Mouse (Mus musculus) intestine, postnatal 0 days (tissue): ENCODE results near the gene Mphosph9. TPM values are rescaled to one million over a fixed set of nuclear protein-coding genes. Genes with fewer than 3 reads are reported as not detected.
A peak's percentile ranks its signal among the peaks of the same experiment; 100 is the strongest.

Experiments
- ATAC-seq: fragments of 200-750 bp; cut with Nextera tagmentation; 2 replicates; pipeline ENCODE4 v1.8.0; 2017; ENCODE audit warnings: mild to moderate bottlenecking, moderate TSS enrichment, moderate library complexity
- H3K27ac ChIP-seq: fragments of 300-500 bp; sonication (generic); 2 replicates; pipeline ENCODE4 v1.5.1; 2014; ENCODE audit warnings: mild to moderate bottlenecking, low read depth, low read length, moderate library complexity
- H3K27me3 ChIP-seq: fragments of 300-500 bp; sonication (generic); replicated peaks from 2 replicates; pipeline ENCODE4 v1.6.1; 2014; ENCODE audit warnings: low read length, mixed read lengths; ENCODE audit not compliant: control insufficient read depth, insufficient read depth
- H3K36me3 ChIP-seq: fragments of 300-500 bp; sonication (generic); 2 replicates; pipeline ENCODE4 v1.6.1; 2014; ENCODE audit warnings: mild to moderate bottlenecking, moderate library complexity; ENCODE audit not compliant: control insufficient read depth, insufficient read depth
- H3K4me1 ChIP-seq: fragments of 300-500 bp; sonication (generic); replicated peaks from 2 replicates; pipeline ENCODE4 v1.6.1; 2014; ENCODE audit warnings: antibody characterized with exemption, low read length, mixed read lengths; ENCODE audit not compliant: control insufficient read depth, insufficient read depth
- H3K4me2 ChIP-seq: fragments of 300-500 bp; sonication (generic); replicated peaks from 2 replicates; pipeline ENCODE4 v1.6.1; 2014; ENCODE audit warnings: low read depth, mild to moderate bottlenecking, moderate library complexity
- H3K4me3 ChIP-seq: fragments of 300-500 bp; sonication (generic); 2 replicates; pipeline ENCODE4 v1.5.1; 2014; ENCODE audit warnings: low read depth, low read length
- H3K9ac ChIP-seq: fragments of 300-500 bp; sonication (generic); 2 replicates; pipeline ENCODE4 v1.6.1; 2014; ENCODE audit warnings: mild to moderate bottlenecking, low read depth, low read length
- H3K9me3 ChIP-seq: fragments of 300-500 bp; sonication (generic); 2 replicates; pipeline ENCODE4 v1.6.1; 2016; ENCODE audit warnings: mixed run types; ENCODE audit not compliant: control insufficient read depth
- CTCF ChIP-seq: sonication (generic); IDR thresholded peaks from 2 replicates; pipeline ENCODE4 v1.5.1; 2016; ENCODE audit warnings: low read depth, mild to moderate bottlenecking, control low read depth, antibody characterized with exemption, moderate library complexity
- WGBS: fragments of 180-500 bp; shearing (Covaris S2); extraction: QIAGEN DNeasy Blood & Tissue Kit; methylation state at CpG from one replicate; pipeline ENCODE4 v1.1.7; 2014; 5-methylcytosine and 5-hydroxymethylcytosine counted together
- polyA plus RNA-seq: library from polyadenylated mRNA; unstranded; fragments of >200 nt; fragmentation: Nextera tagmentation; extraction: Ambion mirVana; gene quantifications from 2 replicates; pipeline ENCODE4 v1.2.1, GENCODE M21; 2015

Mphosph9 gene
- polyA plus RNA-seq, 1 experiment from 2014 or later: 2.6 TPM

GRCm38 (mm10) chr5:124267652-124268051, 60.1 kb downstream of the Mphosph9 start:
- ATAC-seq: no peak
- Histone ChIP-seq H3K27me3 (no peaks in the 10 kb centered on the region), H3K4me3 (no peak overlapping the region), H3K9me3 (no peaks in the 10 kb centered on the region), H3K27ac (no peak overlapping the region), H3K9ac (no peak overlapping the region), H3K4me1 (no peaks in the 10 kb centered on the region), H3K4me2 (no peak overlapping the region), H3K36me3 (peaks cover 3% of the 10 kb centered on the region; the same call in 1 of the 2 replicates)
- no peak for TF ChIP-seq CTCF
- WGBS: 73% methylated on average over 6 of the region's 6 CpGs

GRCm38 (mm10) chr5:124266821-124267220, 61.0 kb downstream of the Mphosph9 start:
- Histone ChIP-seq H3K27me3 (no peaks in the 10 kb centered on the region), H3K4me1 (no peaks in the 10 kb centered on the region), H3K4me2 (no peak overlapping the region), H3K4me3 (no peak overlapping the region), H3K36me3 (peaks cover 3% of the 10 kb centered on the region; the same call in 1 of the 2 replicates), H3K27ac (no peak overlapping the region), H3K9ac (no peak overlapping the region), H3K9me3 (no peaks in the 10 kb centered on the region)
- WGBS: 82% methylated on average over 6 of the region's 6 CpGs
- no peak for TF ChIP-seq CTCF
- no peak for ATAC-seq

- 63% methylated on average over 4 of the region's 4 CpGs for WGBS
- no peaks in the 10 kb centered on the region for H3K9me3 ChIP-seq
- no peak for ATAC-seq
Measured at GRCm38 (mm10) chr5:124263246-124263645, 64.5 kb downstream of the Mphosph9 start.

GRCm38 (mm10) chr5:124262090-124262489, 65.7 kb downstream of the Mphosph9 start:
- no peaks in the 10 kb centered on the region for H3K9me3 ChIP-seq
- H3K9ac ChIP-seq: no peak overlapping the region
- no peak for ATAC-seq
- H3K4me2 ChIP-seq: no peak overlapping the region
- WGBS: 51% methylated on average over 4 of the region's 4 CpGs
- no peaks in the 10 kb centered on the region for H3K27me3 ChIP-seq
- H3K27ac ChIP-seq: no peak overlapping the region
- H3K4me1 ChIP-seq: no peaks in the 10 kb centered on the region
- no peak for TF ChIP-seq CTCF
- peaks cover 24% of the 10 kb centered on the region for H3K36me3 ChIP-seq
- H3K4me3 ChIP-seq: no peak overlapping the region

More at GRCm38 (mm10) chr5:124263246-124263645, 64.5 kb downstream of the Mphosph9 start:
- no peak overlapping the region for H3K4me3 ChIP-seq
- H3K4me1 ChIP-seq: no peaks in the 10 kb centered on the region
- no peak overlapping the region for H3K27ac ChIP-seq
- peaks cover 15% of the 10 kb centered on the region for H3K36me3 ChIP-seq
- H3K27me3 ChIP-seq: no peaks in the 10 kb centered on the region
- no peak overlapping the region for H3K4me2 ChIP-seq
- TF ChIP-seq CTCF: no peak
- no peak overlapping the region for H3K9ac ChIP-seq

- no peak overlapping the region for H3K4me3 ChIP-seq
- peaks cover 25% of the 10 kb centered on the region for H3K36me3 ChIP-seq
- no peaks in the 10 kb centered on the region for H3K27me3 ChIP-seq
- WGBS: 49% methylated on average over 2 of the region's 2 CpGs
- no peak overlapping the region for H3K9ac ChIP-seq
- TF ChIP-seq CTCF: peak; percentile 46
- ATAC-seq: no peak; the same call in 1 of the 2 replicates
- H3K9me3 ChIP-seq: no peaks in the 10 kb centered on the region
- H3K27ac ChIP-seq: no peak overlapping the region
- H3K4me2 ChIP-seq: no peak overlapping the region
- H3K4me1 ChIP-seq: no peaks in the 10 kb centered on the region
Measured at GRCm38 (mm10) chr5:124259133-124259532, 68.6 kb downstream of the Mphosph9 start.

- no peaks in the 10 kb centered on the region for H3K4me1 ChIP-seq
- no peak overlapping the region for H3K9ac ChIP-seq
- H3K27ac ChIP-seq: no peak overlapping the region
- no peak for TF ChIP-seq CTCF
- no peaks in the 10 kb centered on the region for H3K9me3 ChIP-seq
- WGBS: 93% methylated on average over 1 of the region's 1 CpGs
- ATAC-seq: no peak
- H3K36me3 ChIP-seq: peaks cover 34% of the 10 kb centered on the region
- no peak overlapping the region for H3K4me2 ChIP-seq
- H3K4me3 ChIP-seq: no peak overlapping the region
- H3K27me3 ChIP-seq: no peaks in the 10 kb centered on the region
Measured at GRCm38 (mm10) chr5:124258026-124258425, 69.7 kb downstream of the Mphosph9 start.

- Histone ChIP-seq H3K36me3 (peaks cover 34% of the 10 kb centered on the region), H3K4me3 (no peak overlapping the region), H3K4me2 (no peak overlapping the region), H3K4me1 (no peaks in the 10 kb centered on the region), H3K9ac (no peak overlapping the region), H3K9me3 (no peaks in the 10 kb centered on the region), H3K27me3 (no peaks in the 10 kb centered on the region), H3K27ac (no peak overlapping the region)
- ATAC-seq: no peak
- TF ChIP-seq CTCF: no peak
- WGBS: 91% methylated on average over 7 of the region's 7 CpGs
Measured at GRCm38 (mm10) chr5:124255141-124255540, 72.6 kb downstream of the Mphosph9 start.
